In the genomic region with DNA sequence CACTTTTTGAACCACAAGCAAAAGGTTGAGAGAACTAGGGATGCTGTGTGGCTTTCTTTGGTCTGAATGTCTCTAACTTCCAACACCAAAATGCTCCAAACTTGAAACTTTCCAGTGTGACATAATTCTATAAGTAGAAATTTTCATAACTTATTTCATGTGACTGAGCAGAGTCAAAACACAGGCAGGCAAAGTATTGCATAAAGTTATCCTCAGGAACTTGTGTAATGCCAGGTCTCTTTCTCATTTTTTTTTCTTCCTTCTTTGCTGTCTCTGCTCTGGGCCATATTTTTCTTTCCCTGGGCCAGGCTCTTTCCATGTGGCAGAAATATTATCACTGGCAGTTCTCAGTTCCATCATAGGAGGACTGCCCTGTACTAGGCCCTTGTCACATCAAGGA, we compare ENCODE assay signal across 19 mouse cellular contexts.
"Had no signal": no experiment of that assay in that cellular context is flagged by ENCODE, and none has a peak within 500 bp of the region (broad histone marks: within the 10 kb centered on the region; RNA-seq: fewer than 3 reads in every experiment).

No protein-coding gene starts in this region.

- DNase-seq: lung, adult 18-20 months; lung, embryonic 14.5 days; lung, postnatal 10 days; lung, postnatal 4 days; midbrain, embryonic 14.5 days; retina, postnatal 1 day; right cerebral cortex, adult 18-20 months; right cerebral cortex, postnatal 14 days; thymus, adult 2 months; thymus, postnatal 25 days; thymus, postnatal 4 days had no signal

- ATAC-seq: midbrain, embryonic 16.5 days had no signal

- H3K4me1 ChIP-seq: midbrain, embryonic 10.5 days; midbrain, embryonic 12.5 days; neural tube, embryonic 13.5 days; neural tube, embryonic 15.5 days; stomach, embryonic 15.5 days had no signal

- H3K4me3 ChIP-seq: midbrain, embryonic 10.5 days; midbrain, embryonic 12.5 days; myocyte; neural tube, embryonic 13.5 days; neural tube, embryonic 15.5 days; stomach, embryonic 15.5 days had no signal

- H3K27ac ChIP-seq: midbrain, embryonic 10.5 days; midbrain, embryonic 12.5 days; neural tube, embryonic 13.5 days; neural tube, embryonic 15.5 days; stomach, embryonic 15.5 days; stomach, postnatal 0 days had no signal
